Mouse (Mus musculus) pancreas, adult 10 weeks (tissue): Measurements from ENCODE around the gene Ifi47. TPM values are rescaled to one million over a fixed set of nuclear protein-coding genes. Genes with fewer than 3 reads are reported as not detected.

ENCODE experiments used
- polyA plus RNA-seq: library from polyadenylated mRNA; stranded (reverse); fragments of 350-450 nt; fragmentation: Illumina TruSeq; extraction: RNeasy Lipid Tissue Mini Kit (QIAGEN cat#74804); gene quantifications from one replicate; pipeline ENCODE4 v1.2.3, GENCODE M21; 2015; ENCODE audit warnings: low read depth, low replicate concordance; ENCODE audit not compliant: insufficient read depth

Ifi47 gene
- polyA plus RNA-seq: 5.4 TPM

DNA sequence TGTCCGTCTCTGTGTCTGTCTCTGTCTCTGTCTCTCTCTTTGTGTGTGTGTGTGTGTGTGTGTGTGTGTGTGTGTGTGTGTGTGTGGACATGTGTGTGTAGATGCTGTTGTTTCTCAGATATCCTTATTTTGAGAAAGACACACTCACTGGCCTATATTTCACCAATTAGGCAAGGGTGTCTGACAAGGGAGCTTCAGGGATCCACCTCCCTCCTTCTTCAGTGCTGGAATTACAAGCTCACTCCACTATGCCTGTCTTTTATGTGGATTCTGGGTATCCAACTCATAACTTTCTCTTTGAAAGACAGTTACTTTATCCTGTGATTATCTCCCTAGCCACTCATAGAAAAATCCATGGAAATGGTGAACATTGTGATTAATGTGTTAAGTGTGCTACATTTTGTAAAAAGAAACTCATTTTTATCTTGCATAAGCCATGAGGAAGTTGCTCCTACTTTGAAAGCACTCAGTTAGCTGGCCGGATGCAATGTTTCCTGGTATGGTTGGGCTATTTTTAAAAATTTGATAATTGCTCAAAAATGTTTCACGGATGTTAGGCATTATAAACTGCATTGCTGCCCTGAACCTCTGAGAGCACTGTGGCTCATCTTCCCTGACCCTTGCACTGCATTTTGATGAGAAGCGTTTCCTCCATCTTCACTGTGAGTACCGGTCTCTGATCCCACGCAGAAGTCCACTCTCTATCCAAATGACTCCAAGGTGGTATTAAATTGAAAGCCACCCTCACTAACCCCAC, at the start of gene Ifi47:
Gene Ifi47, plus strand, starts transcription at position 587 of the 757 bp plus-strand sequence.

DNA sequence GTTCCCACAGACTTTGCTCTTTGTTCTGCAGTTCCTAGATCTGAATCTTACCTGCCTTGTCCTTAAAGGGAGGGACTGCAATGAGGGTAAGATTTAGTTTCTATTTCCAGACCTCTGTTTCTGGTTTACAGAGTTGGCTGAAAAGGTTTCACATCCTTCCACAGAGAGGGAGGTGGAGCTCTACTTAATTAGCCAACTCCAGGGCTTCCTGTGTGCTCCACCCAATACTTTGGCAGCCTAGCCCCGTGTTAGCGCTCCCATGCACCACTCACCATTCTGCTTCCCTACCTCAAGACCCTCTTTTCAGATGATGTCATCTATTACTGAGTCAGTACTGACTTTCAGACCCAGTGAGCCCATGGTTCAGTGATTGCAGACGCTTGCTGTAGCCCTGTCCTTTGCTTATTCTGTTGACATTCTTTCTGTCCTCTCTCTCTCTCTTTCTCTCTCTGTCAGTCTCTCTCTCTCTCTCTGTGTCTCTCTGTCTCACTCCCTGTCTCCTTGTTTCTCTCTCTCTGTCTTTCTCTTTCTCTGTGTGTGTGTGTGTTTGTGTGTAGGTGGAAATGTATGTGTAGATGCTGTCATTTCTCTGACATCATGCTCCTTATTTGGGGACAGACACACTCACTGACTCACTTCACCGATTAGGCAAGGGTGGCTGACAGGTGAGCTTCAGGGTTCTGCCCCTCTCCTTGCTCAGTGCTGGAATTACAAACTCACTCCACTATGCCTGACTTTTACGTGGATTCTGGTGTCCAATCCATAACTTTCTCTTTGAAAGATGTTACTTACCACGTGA, 25.1 kb upstream of the Ifi47 start, which contains the start of gene 9930111J21Rik2:
Gene 9930111J21Rik2, minus strand, starts transcription at position 150 of the 799 bp plus-strand sequence.

DNA sequence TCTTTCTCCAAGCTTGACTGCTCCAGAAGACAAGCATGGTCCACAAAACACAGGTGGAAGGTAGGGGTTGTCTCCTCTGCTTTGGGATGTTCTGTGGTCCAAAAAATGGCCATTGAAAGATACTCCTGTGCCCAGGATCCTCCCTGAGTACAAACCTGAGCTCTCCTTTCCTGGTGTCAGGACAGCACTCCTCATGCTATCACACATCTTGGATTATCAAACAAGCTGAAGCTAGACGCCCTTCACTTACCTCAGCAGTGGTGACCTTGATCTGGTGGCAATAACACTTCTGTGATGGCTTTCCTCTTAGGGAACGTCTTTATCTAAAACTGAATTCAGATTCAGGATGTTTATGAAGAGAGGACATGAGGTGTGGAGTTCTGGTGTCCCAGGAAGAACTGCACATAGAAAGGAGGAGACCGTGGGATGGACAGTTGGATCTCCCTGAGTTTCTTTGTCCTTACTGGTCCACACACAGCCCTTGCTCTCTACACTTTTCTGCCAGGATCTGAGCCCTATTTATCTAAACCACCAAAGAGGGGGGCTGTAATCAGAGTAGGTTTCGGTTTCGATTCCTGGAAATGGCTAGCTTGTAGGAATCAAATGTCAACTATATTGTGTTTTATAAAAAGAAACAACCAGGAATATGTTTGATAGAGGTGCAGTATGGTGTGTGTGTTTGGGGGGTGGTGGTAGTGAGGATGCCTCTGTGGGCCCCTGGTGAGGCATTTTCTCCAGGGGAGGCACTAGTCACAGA, 12.5 kb upstream of the Ifi47 start, which contains the start of gene Tgtp2:
Gene Tgtp2, minus strand, starts transcription at position 494 of the 757 bp plus-strand sequence.

DNA sequence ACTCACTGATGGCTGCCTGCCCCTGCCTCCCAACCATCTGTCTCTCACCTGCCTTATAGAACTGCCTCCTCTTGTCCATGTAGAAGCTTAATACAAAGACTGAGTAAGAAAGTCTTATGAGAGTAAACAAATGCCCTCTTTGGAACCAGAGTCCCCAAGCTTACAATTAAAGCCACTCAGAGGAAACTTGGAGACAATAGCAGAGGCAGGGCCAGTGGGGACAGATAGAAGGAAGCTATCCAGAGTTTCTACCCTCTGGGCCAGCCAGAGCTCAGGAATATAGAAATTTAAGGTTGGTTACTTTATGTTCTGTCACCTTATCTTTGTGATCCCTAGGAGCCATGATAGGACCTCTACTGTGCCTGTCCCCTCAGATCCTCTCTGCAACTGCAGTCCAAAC, 38.4 kb downstream of the Ifi47 start, which contains the start of gene Olfr1396:
Gene Olfr1396, minus strand, starts transcription at position 101 of the 400 bp plus-strand sequence.

DNA sequence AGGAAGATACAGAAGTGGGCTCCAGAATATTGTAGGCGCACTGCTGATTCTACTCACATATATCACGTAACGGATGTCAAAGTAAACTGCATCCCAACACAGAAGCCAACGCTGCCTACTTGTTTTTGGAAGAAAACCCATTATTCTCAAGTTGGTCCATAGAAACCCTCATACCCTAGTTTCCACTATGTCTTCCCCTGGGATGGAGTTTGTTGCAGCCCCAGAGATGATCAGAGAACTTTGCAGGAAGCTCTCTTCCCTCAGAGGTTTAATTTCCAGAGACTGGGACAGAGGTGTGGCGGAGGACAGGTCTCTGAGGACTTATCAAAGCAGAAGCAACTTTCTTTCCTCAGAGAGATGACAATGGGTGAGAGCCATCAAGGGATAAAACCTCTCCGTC, 65.6 kb downstream of the Ifi47 start, which contains the start of gene Olfr1395:
Gene Olfr1395, plus strand, starts transcription at position 301 of the 400 bp plus-strand sequence.

Other genes starting within 250 kb of the Ifi47 start
- not detected for gene Gm12184, start 249.9 kb upstream of the Ifi47 start, polyA plus RNA-seq
- 6.0 TPM for gene Irgm1, start 204.9 kb upstream of the Ifi47 start, polyA plus RNA-seq
- 0.57 TPM for gene Gm5431, start 174.4 kb upstream of the Ifi47 start, polyA plus RNA-seq
- gene Psme2b, start 130.4 kb upstream of the Ifi47 start, polyA plus RNA-seq: 1.1 TPM
- gene Olfr56, start 97.7 kb upstream of the Ifi47 start, polyA plus RNA-seq: not detected
- gene 9930111J21Rik1, start 97.2 kb upstream of the Ifi47 start, polyA plus RNA-seq: 1.9 TPM
- not detected for gene Gm12185, start 84.4 kb upstream of the Ifi47 start, polyA plus RNA-seq
- 9.7 TPM for gene Tgtp1, start 82.4 kb upstream of the Ifi47 start, polyA plus RNA-seq
- gene 9930111J21Rik2, start 25.3 kb upstream of the Ifi47 start, polyA plus RNA-seq: 2.8 TPM
- 9.2 TPM for gene Tgtp2, start 12.4 kb upstream of the Ifi47 start, polyA plus RNA-seq
- 1.1 TPM for gene Olfr1396, start 38.3 kb downstream of the Ifi47 start, polyA plus RNA-seq
- gene Olfr1395, start 65.7 kb downstream of the Ifi47 start, polyA plus RNA-seq: not detected
- not detected for gene Olfr1394, start 77.8 kb downstream of the Ifi47 start, polyA plus RNA-seq
- gene Btnl9, start 110.6 kb downstream of the Ifi47 start, polyA plus RNA-seq: 19.2 TPM
- 5.4 TPM for gene Zfp62, start 126.7 kb downstream of the Ifi47 start, polyA plus RNA-seq
- gene Mgat1, start 167.6 kb downstream of the Ifi47 start, polyA plus RNA-seq: 21.8 TPM
- 0.37 TPM for gene Olfr1393, start 201.7 kb downstream of the Ifi47 start, polyA plus RNA-seq
- not detected for gene Olfr1392, start 208.7 kb downstream of the Ifi47 start, polyA plus RNA-seq
- gene Olfr10, start 228.2 kb downstream of the Ifi47 start, polyA plus RNA-seq: not detected
- gene Olfr1391, start 246.2 kb downstream of the Ifi47 start, polyA plus RNA-seq: not detected